Mouse (Mus musculus): ENCODE data around the gene Mlx. TPM values are rescaled to one million over a fixed set of nuclear protein-coding genes. Genes with fewer than 3 reads are reported as not detected.

Mlx gene
- polyA plus RNA-seq, 1 experiment from 2014 or later, result 79.8 TPM

- DNase-seq (ENCODE audit: low spot score), result no peak
Measured at GRCm38 (mm10) chr11:101064462-101064861, 22.6 kb upstream of the Mlx start.

- no peak for DNase-seq (ENCODE audit: low spot score)
Measured at GRCm38 (mm10) chr11:101065002-101065401, 22.1 kb upstream of the Mlx start.

GRCm38 (mm10) chr11:101066549-101067412, 20.3 kb upstream of the Mlx start:
- peak; percentile 84 for DNase-seq (ENCODE audit: low spot score)

- DNase-seq (ENCODE audit: low spot score), result peak; percentile 90
Measured at GRCm38 (mm10) chr11:101069391-101070188, 17.5 kb upstream of the Mlx start, which contains the start of gene Naglu. Gene Naglu, plus strand, starts transcription at chr11:101070012.

GRCm38 (mm10) chr11:101070189-101070527, 16.9 kb upstream of the Mlx start:
- no peak for DNase-seq (ENCODE audit: low spot score)

GRCm38 (mm10) chr11:101070987-101071386, 16.1 kb upstream of the Mlx start:
- no peak for DNase-seq (ENCODE audit: low spot score)

GRCm38 (mm10) chr11:101071810-101072428, 15.2 kb upstream of the Mlx start:
- DNase-seq (ENCODE audit: low spot score), result no peak

- DNase-seq (ENCODE audit: low spot score), result no peak
Measured at GRCm38 (mm10) chr11:101078121-101078520, 9.0 kb upstream of the Mlx start, which contains the start of gene Hsd17b1. Gene Hsd17b1, plus strand, starts transcription at chr11:101078411.

GRCm38 (mm10) chr11:101079746-101080145, 7.3 kb upstream of the Mlx start:
- DNase-seq (ENCODE audit: low spot score), result peak; percentile 35

GRCm38 (mm10) chr11:101080421-101080820, 6.7 kb upstream of the Mlx start:
- no peak for DNase-seq (ENCODE audit: low spot score)

- DNase-seq (ENCODE audit: low spot score), result no peak
Measured at GRCm38 (mm10) chr11:101081659-101082058, 5.4 kb upstream of the Mlx start.

GRCm38 (mm10) chr11:101082208-101083082, 4.6 kb upstream of the Mlx start, which contains the start of gene Coasy:
Gene Coasy, plus strand, starts transcription at chr11:101082565.
- peak; percentile 91 for DNase-seq (ENCODE audit: low spot score)

GRCm38 (mm10) chr11:101083083-101083697, 3.9 kb upstream of the Mlx start:
- DNase-seq (ENCODE audit: low spot score), result no peak

- no peak for DNase-seq (ENCODE audit: low spot score)
Measured at GRCm38 (mm10) chr11:101084246-101084645, 2.8 kb upstream of the Mlx start.

GRCm38 (mm10) chr11:101084811-101085210, 2.3 kb upstream of the Mlx start:
- no peak for DNase-seq (ENCODE audit: low spot score)

- DNase-seq (ENCODE audit: low spot score), result no peak
Measured at GRCm38 (mm10) chr11:101085617-101086322, 1.3 kb upstream of the Mlx start.

GRCm38 (mm10) chr11:101086323-101086674, 778 bp upstream of the Mlx start:
- DNase-seq (ENCODE audit: low spot score), result no peak

GRCm38 (mm10) chr11:101087682-101088055, 592 bp downstream of the Mlx start:
- DNase-seq (ENCODE audit: low spot score), result no peak

GRCm38 (mm10) chr11:101089931-101090330, 2.9 kb downstream of the Mlx start:
- no peak for DNase-seq (ENCODE audit: low spot score)

- no peak for DNase-seq (ENCODE audit: low spot score)
Measured at GRCm38 (mm10) chr11:101094930-101095313, 7.8 kb downstream of the Mlx start.
